Mouse (Mus musculus) embryonic facial prominence, embryonic 10.5 days (tissue): ENCODE results near the gene Rbm6. TPM values are rescaled to one million over a fixed set of nuclear protein-coding genes. Genes with fewer than 3 reads are reported as not detected.

Experiments used
- DNase-seq: peaks from one replicate; pipeline ENCODE4 v3.0.0-alpha.2; 2017; ENCODE audit warnings: low spot score
- H3K27ac ChIP-seq: fragments of 300-500 bp; sonication (generic); replicated peaks from 2 replicates; pipeline ENCODE4 v1.5.1; 2016; ENCODE audit warnings: mild to moderate bottlenecking
- H3K27me3 ChIP-seq: fragments of 300-500 bp; sonication (generic); replicated peaks from 2 replicates; pipeline ENCODE4 v1.6.1; 2016; ENCODE audit warnings: low read depth, mild to moderate bottlenecking; ENCODE audit not compliant: poor library complexity, severe bottlenecking
- H3K36me3 ChIP-seq: fragments of 300-500 bp; sonication (generic); replicated peaks from 2 replicates; pipeline ENCODE4 v1.6.1; 2016; ENCODE audit warnings: mild to moderate bottlenecking, moderate library complexity
- H3K4me1 ChIP-seq: fragments of 300-500 bp; sonication (generic); 2 replicates; pipeline ENCODE4 v1.6.1; 2016
- H3K4me3 ChIP-seq: fragments of 300-500 bp; sonication (generic); 2 replicates; pipeline ENCODE4 v1.5.1; 2016; ENCODE audit warnings: mild to moderate bottlenecking, moderate library complexity
- H3K9me3 ChIP-seq: fragments of 300-500 bp; sonication (generic); 2 replicates; pipeline ENCODE4 v1.6.1; 2016; ENCODE audit warnings: mild to moderate bottlenecking
- WGBS: fragments of 180-500 bp; shearing (Covaris S2); methylation state at CpG from one replicate; pipeline ENCODE4 v1.1.7; 2016; 5-methylcytosine and 5-hydroxymethylcytosine counted together
- polyA plus RNA-seq: library from polyadenylated mRNA; unstranded; fragments of >200 nt; fragmentation: Nextera tagmentation; extraction: Ambion mirVana; gene quantifications from 2 replicates; pipeline ENCODE4 v1.2.1, GENCODE M21; 2016

The Rbm6 gene
- polyA plus RNA-seq, 1 experiment from 2014 or later = 114 TPM

- peak within 1 kb of the TSS; percentile 98 for H3K27ac ChIP-seq
- DNase-seq = peak; percentile 96
- peaks cover 18% of the 10 kb centered on the region for H3K4me1 ChIP-seq
- no peaks in the 10 kb centered on the region for H3K9me3 ChIP-seq
- H3K27me3 ChIP-seq = no peaks in the 10 kb centered on the region
- H3K36me3 ChIP-seq = peaks cover 72% of the 10 kb centered on the region
- H3K4me3 ChIP-seq = peak within 1 kb of the TSS; percentile 76
- under 1% methylated on average over 60 of the region's 60 CpGs for WGBS
Measured at GRCm38 (mm10) chr9:107770374-107771290, 102.4 kb downstream of the Rbm6 start, which contains the start of gene Rbm5. TSS of gene Rbm5 (minus strand) at chr9:107770996.

GRCm38 (mm10) chr9:107770037-107770373 is 103.0 kb downstream of the Rbm6 start:
- no peak for DNase-seq
- H3K4me1 ChIP-seq = peaks cover 18% of the 10 kb centered on the region
- H3K4me3 ChIP-seq = peak overlapping the region; percentile 76
- no peaks in the 10 kb centered on the region for H3K9me3 ChIP-seq
- H3K36me3 ChIP-seq = peaks cover 72% of the 10 kb centered on the region
- H3K27ac ChIP-seq = peak overlapping the region; percentile 98
- no peaks in the 10 kb centered on the region for H3K27me3 ChIP-seq
- 3% methylated on average over 9 of the region's 9 CpGs for WGBS

GRCm38 (mm10) chr9:107769445-107770000 is 103.5 kb downstream of the Rbm6 start:
- H3K9me3 ChIP-seq = no peaks in the 10 kb centered on the region
- no peak for DNase-seq
- no peaks in the 10 kb centered on the region for H3K27me3 ChIP-seq
- peaks cover 18% of the 10 kb centered on the region for H3K4me1 ChIP-seq
- H3K4me3 ChIP-seq = peak overlapping the region; percentile 76
- H3K36me3 ChIP-seq = peaks cover 72% of the 10 kb centered on the region
- 35% methylated on average over 4 of the region's 4 CpGs for WGBS
- peak overlapping the region; percentile 98; the same call in 1 of the 2 replicates for H3K27ac ChIP-seq

GRCm38 (mm10) chr9:107768851-107769250 is 104.2 kb downstream of the Rbm6 start:
- Histone ChIP-seq H3K9me3 (no peaks in the 10 kb centered on the region), H3K4me3 (peak overlapping the region; percentile 76), H3K4me1 (peaks cover 18% of the 10 kb centered on the region), H3K36me3 (peaks cover 72% of the 10 kb centered on the region), H3K27ac (no peak overlapping the region), H3K27me3 (no peaks in the 10 kb centered on the region)
- WGBS = 93% methylated on average over 5 of the region's 5 CpGs
- DNase-seq = no peak

GRCm38 (mm10) chr9:107759593-107759992 is 113.4 kb downstream of the Rbm6 start:
- H3K36me3 ChIP-seq = peaks cover 99% of the 10 kb centered on the region

GRCm38 (mm10) chr9:107750378-107750777 is 122.7 kb downstream of the Rbm6 start:
- Histone ChIP-seq H3K27ac (no peak overlapping the region), H3K36me3 (peaks cover 99% of the 10 kb centered on the region), H3K27me3 (no peaks in the 10 kb centered on the region), H3K4me1 (no peaks in the 10 kb centered on the region), H3K4me3 (no peak overlapping the region), H3K9me3 (peaks cover 4% of the 10 kb centered on the region; the same call in 1 of the 2 replicates)
- 94% methylated on average over 5 of the region's 5 CpGs for WGBS
- DNase-seq = no peak

More at GRCm38 (mm10) chr9:107759593-107759992, 113.4 kb downstream of the Rbm6 start:
- H3K9me3 ChIP-seq = no peaks in the 10 kb centered on the region
- H3K4me3 ChIP-seq = no peak overlapping the region
- 95% methylated on average over 6 of the region's 6 CpGs for WGBS
- no peaks in the 10 kb centered on the region for H3K27me3 ChIP-seq
- no peaks in the 10 kb centered on the region for H3K4me1 ChIP-seq
- no peak for DNase-seq
- no peak overlapping the region for H3K27ac ChIP-seq

- Histone ChIP-seq H3K36me3 (peaks cover 100% of the 10 kb centered on the region), H3K27ac (no peak overlapping the region), H3K4me3 (no peak overlapping the region), H3K9me3 (peaks cover 4% of the 10 kb centered on the region; the same call in 1 of the 2 replicates), H3K4me1 (no peaks in the 10 kb centered on the region), H3K27me3 (no peaks in the 10 kb centered on the region)
- 96% methylated on average over 3 of the region's 3 CpGs for WGBS
- no peak for DNase-seq
Measured at GRCm38 (mm10) chr9:107748063-107748462, 125.0 kb downstream of the Rbm6 start.

GRCm38 (mm10) chr9:107747310-107747709 is 125.7 kb downstream of the Rbm6 start:
- 94% methylated on average over 1 of the region's 1 CpGs for WGBS
- H3K36me3 ChIP-seq = peaks cover 100% of the 10 kb centered on the region
- H3K9me3 ChIP-seq = peaks cover 4% of the 10 kb centered on the region; the same call in 1 of the 2 replicates
- no peaks in the 10 kb centered on the region for H3K27me3 ChIP-seq
- no peak for DNase-seq
- no peak overlapping the region for H3K4me3 ChIP-seq
- no peak overlapping the region for H3K27ac ChIP-seq
- H3K4me1 ChIP-seq = no peaks in the 10 kb centered on the region

GRCm38 (mm10) chr9:107746679-107747078 is 126.4 kb downstream of the Rbm6 start:
- WGBS = 95% methylated on average over 3 of the region's 3 CpGs
- Histone ChIP-seq H3K4me1 (no peaks in the 10 kb centered on the region), H3K36me3 (peaks cover 100% of the 10 kb centered on the region), H3K27me3 (no peaks in the 10 kb centered on the region), H3K4me3 (no peak overlapping the region), H3K27ac (no peak overlapping the region), H3K9me3 (peaks cover 4% of the 10 kb centered on the region; the same call in 1 of the 2 replicates)
- DNase-seq = no peak

GRCm38 (mm10) chr9:107744061-107744460 is 129.0 kb downstream of the Rbm6 start:
- Histone ChIP-seq H3K9me3 (peaks cover 4% of the 10 kb centered on the region; the same call in 1 of the 2 replicates), H3K4me3 (no peak overlapping the region), H3K36me3 (peaks cover 100% of the 10 kb centered on the region), H3K4me1 (no peaks in the 10 kb centered on the region), H3K27ac (no peak overlapping the region), H3K27me3 (no peaks in the 10 kb centered on the region)
- WGBS = 93% methylated on average over 6 of the region's 6 CpGs
- no peak for DNase-seq

- Histone ChIP-seq H3K27ac (no peak overlapping the region), H3K36me3 (peaks cover 58% of the 10 kb centered on the region), H3K9me3 (no peaks in the 10 kb centered on the region), H3K27me3 (peaks cover 28% of the 10 kb centered on the region), H3K4me1 (peaks cover 39% of the 10 kb centered on the region), H3K4me3 (no peak overlapping the region)
- WGBS = 49% methylated on average over 4 of the region's 4 CpGs
- DNase-seq = peak; percentile 64
Measured at GRCm38 (mm10) chr9:107738841-107739202, 134.2 kb downstream of the Rbm6 start.

GRCm38 (mm10) chr9:107738020-107738840 is 134.8 kb downstream of the Rbm6 start:
- DNase-seq = peak; percentile 91
- Histone ChIP-seq H3K9me3 (no peaks in the 10 kb centered on the region), H3K4me1 (peaks cover 39% of the 10 kb centered on the region), H3K36me3 (peaks cover 52% of the 10 kb centered on the region), H3K4me3 (no peak overlapping the region), H3K27me3 (peaks cover 28% of the 10 kb centered on the region), H3K27ac (0 out of 2 replicates have a peak overlapping the region, but pooled peaks have one; percentile 42)
- 21% methylated on average over 7 of the region's 7 CpGs for WGBS
